Mouse (Mus musculus): ENCODE data around the gene Rnaseh2a. TPM values are rescaled to one million over a fixed set of nuclear protein-coding genes. Genes with fewer than 3 reads are reported as not detected.
A peak's percentile ranks its signal among the peaks of the same experiment; 100 is the strongest.
"Not testable (repeated sequence)": the region's sequence is repeated elsewhere in the genome, so short reads cannot be mapped to it uniquely, and the experiment has no call there.

Rnaseh2a gene
- total RNA-seq, 2 experiments from 2014 or later = 40.7 to 42.2 TPM

DNA sequence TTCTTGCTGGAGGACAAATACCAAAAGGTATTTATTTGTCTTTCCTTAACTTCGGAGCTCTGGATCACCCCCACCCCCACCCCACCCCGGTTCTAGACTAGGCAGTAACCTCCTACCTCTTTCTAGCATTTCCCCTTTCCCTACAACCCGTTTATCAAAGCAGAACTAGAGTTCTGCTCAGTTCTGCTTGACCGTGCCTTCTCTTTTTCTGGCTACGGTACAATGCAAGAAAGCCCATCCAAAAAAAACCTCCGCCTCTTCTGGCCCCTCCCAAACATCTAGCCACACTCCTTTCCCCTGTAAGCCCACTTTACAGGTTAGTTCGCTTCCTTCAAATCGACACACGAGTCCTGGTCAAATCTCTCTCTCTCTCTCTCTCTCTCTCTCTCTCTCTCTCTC, 56.1 kb downstream of the Rnaseh2a start:
- intact Hi-C loops (cut with DNase I) = no loop called here
- DNase-seq (ENCODE audit: low spot score in 2 of 2) = no peak

DNA sequence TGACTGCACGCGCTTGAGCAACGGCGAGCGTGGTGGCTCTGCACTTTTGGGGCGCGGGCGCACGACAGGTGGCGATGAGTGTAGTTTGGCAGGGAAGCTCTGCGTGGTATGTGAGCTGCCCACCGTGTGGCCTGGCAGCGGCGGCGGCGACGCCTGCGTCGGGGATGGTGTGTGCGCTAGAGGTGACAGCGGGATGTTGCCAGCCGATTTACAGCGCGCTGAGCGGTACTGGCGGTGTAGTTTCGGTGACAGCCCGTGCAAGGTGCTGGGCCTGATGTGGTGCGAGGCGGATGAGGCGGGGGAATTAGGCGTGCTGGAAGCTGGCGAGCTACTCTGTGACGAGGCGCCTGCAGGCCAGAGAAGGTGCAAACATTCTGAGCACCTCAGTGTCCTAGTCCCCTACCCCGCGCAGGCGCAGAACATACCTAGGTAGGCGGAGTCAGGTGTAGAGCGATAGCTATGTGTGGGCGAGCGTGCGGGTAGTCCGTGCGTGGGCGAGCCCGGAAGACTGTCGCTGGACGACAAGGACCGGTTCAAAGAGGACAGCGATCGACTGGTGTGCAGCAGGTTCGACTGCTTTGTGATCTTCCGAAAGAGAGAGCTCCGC, 56.6 kb downstream of the Rnaseh2a start:
- DNase-seq (ENCODE audit: low spot score in 2 of 2) = peak; percentile 65 to 77

DNA sequence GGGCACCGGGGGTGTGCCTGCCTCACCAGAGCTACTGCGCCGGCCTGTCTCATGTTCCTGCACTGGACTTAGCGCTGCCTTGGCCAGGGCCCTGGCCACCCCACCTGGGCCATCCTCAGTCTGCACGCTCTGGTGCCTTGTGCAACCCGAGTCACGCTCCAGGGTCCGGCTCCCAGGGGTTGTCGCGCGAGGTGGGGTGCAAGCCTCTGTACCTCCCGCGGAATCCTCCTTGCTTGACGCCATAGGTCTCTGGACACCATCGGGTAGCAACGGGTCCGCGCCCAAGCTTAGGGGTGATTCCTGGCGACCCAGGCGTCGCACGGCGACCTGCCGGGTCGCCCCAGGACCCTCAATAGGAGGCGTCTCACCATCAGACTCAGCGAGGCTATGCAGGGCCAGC, 57.2 kb downstream of the Rnaseh2a start:
- no peak for DNase-seq (ENCODE audit: low spot score in 2 of 2)
- intact Hi-C loops (cut with DNase I) = no loop called here

More for the DNA sequence above, 56.6 kb downstream of the Rnaseh2a start:
- intact Hi-C loops (cut with DNase I) = no loop called here

GRCm38 (mm10) chr8:84911854-84912253, 57.7 kb downstream of the Rnaseh2a start:
- no peak for DNase-seq (ENCODE audit: low spot score in 2 of 2)
- intact Hi-C loops (cut with DNase I) = no loop called here

DNA sequence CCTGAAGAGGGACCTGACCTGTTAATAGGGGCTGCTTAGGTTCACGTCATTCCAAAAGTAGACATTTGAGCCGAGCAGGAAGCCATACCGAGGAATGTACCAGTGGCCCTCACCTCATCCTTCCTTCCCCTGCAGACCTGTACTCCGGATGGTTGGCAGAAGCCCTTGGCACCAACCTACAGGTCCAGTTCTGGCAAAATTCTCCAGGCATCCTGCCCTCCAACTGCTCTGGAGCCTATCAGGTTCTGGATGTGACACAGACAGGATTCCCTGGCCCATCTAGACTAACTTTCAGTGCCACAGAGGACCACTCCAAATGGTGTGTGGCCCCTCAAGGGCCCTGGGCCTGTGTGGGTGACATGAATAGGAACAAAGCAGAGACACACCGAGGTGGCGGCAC, 59.0 kb downstream of the Rnaseh2a start:
- no peak for DNase-seq (ENCODE audit: low spot score in 2 of 2)
- intact Hi-C loops (cut with DNase I) = no loop called here

- DNase-seq (ENCODE audit: low spot score in 2 of 2) = no peak
- intact Hi-C loops (cut with DNase I) = no loop called here
Observed at GRCm38 (mm10) chr8:84909949-84910348, 59.6 kb downstream of the Rnaseh2a start.

DNA sequence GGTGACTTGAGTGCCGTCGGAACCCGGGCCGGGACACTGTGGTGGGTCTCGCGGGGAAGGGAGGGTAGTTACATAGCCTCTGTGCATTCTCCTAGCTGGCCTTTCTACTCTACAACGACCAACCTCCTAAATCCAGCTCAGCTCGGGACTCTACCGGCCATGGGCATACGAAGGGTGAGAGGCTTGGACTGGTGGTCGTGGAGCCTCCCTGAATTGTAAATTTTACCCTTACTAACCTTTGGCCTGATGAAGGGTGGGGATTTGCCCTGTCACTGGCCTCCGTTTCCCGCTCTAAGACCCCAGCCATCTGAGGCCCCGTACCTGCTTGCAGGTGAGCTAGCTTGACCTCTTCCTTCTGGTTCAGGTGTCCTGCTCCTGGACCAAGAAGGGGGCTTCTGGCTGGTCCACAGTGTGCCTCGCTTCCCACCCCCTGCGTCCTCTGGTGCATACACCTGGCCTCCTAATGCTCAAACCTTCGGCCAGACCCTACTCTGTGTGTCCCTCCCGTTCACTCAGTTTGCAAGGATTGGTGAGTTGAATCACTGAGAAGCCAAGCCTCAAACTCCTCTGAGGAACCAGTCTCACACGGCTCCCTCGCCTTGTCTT, 60.3 kb downstream of the Rnaseh2a start:
- intact Hi-C loops (cut with DNase I) = no loop called here
- DNase-seq (ENCODE audit: low spot score in 2 of 2) = no peak

DNA sequence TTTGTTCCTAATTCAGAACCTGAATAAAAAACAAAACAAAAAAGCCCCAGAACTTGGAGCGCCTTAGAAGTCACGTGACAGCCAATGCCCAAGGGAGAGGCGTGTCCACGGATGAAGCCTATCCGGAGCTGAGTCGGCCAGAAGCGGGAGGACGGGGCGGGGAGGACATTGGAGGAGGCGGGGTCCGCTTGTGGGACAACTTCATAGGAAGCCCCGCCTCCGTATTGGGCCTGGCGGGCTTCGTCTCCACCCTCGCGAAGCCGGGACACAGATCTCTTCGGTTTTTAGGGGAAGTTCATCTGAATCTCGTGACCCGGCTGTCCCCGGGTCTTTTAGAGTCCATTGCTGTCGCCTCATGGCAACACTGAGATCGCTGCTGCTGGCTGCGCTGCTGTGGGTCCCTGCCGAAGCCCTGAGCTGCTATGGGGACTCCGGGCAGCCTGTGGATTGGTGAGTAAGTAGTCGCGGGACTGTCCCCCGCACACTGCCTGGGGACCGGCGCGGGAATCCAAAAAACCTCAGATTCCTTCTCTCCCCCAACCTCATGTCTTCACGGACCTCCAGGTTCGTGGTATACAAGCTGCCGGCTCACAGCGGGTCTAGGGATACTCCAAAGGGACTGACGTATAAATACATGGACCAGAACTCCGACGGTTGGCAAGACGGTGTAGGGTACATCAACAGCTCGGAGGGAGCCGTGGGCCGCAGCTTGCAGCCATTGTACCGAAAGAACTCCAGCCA, 61.0 kb downstream of the Rnaseh2a start, which contains the start of gene Dnase2a:
Gene Dnase2a, plus strand, starts transcription at position 140 of the 741 bp plus-strand sequence.
- peak; percentile 83 to 90 for DNase-seq (ENCODE audit: low spot score in 2 of 2)
- intact Hi-C loops (cut with DNase I) = no loop called here

DNA sequence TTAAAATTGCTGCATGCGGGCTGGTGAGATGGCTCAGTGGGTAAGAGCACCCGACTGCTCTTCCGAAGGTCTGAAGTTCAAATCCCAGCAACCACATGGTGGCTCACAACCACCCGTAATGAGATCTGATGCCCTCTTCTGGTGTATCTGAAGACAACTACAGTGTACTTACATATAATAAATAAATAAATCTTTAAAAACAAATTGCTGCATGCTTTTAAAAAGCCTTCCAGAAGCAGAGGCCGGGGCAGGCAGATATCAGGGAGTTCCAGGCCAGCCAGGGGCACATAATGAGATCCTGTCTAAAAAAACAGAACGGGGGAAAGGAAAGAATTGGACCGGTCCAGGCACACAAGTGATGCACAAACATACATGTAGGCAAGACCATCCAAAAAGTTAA, 61.6 kb downstream of the Rnaseh2a start:
- DNase-seq (ENCODE audit: low spot score in 2 of 2); intact Hi-C loops (cut with DNase I): not testable (repeated sequence)

DNA sequence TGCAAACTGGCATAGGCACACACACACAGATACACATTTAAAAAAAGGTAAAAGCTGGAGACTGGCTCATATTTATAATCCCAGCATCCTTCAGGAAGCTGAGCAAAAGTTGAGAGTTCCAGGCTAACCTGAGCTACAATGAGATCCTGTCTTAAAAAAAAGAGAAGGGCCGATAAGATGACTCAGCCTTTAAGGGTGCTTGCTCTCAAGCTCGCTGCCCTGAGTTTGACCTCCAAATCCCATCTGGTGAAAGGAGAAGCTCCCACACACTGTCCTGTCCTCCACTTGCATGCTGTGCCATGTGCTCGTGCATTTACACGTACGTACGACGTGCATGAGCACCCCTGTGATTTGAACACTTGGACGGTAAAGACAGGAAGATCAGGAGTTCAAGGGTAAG, 62.1 kb downstream of the Rnaseh2a start:
- intact Hi-C loops (cut with DNase I) = no loop called here

DNA sequence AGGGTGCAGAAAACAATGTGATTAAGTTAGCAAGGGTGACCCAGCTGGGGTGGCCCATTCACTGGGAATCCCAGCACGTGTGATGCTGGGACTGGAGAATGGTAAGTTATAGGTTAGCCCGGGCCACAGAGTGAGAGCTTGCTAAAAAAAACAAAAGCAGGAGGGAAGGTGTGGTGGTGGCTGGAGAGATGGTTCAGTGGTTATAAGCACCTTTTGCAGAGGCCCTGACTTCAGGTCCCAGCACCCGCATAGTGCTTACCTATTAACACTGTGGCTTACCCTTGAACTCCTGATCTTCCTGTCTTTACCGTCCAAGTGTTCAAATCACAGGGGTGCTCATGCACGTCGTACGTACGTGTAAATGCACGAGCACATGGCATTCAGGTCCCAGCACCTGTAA, 62.5 kb downstream of the Rnaseh2a start:
- intact Hi-C loops (cut with DNase I) = no loop called here

More for the DNA sequence above, 62.1 kb downstream of the Rnaseh2a start:
- no peak for DNase-seq (ENCODE audit: low spot score in 2 of 2)

More for the DNA sequence above, 62.5 kb downstream of the Rnaseh2a start:
- DNase-seq (ENCODE audit: low spot score in 2 of 2) = no peak

Small RNA genes lying within 50 kb of the gene (microRNA-seq; reads per million reads assigned to microRNA genes)
- gene Gm24197 = 2.5 to 5.7 reads per million in 2 experiments

Other genes with a start within 250 kb of the Rnaseh2a start
- under 1 TPM in 1 of 2 experiments, not detected in 1; 0.71 TPM for gene G430095P16Rik, start 246.8 kb downstream of the Rnaseh2a start, total RNA-seq (2021)
- 100 to 1,000 TPM; 273 to 322 TPM for gene Nfix, start 169.4 kb downstream of the Rnaseh2a start, total RNA-seq (2021)
- gene Dand5, start 146.9 kb downstream of the Rnaseh2a start, total RNA-seq (2021) = 1 to 10 TPM; 8.3 to 9.5 TPM
- 10 to 100 TPM; 23.4 to 24.7 TPM for gene Gadd45gip1, start 138.2 kb downstream of the Rnaseh2a start, total RNA-seq (2021)
- 10 to 100 TPM; 67.8 to 73.7 TPM for gene Rad23a, start 129.1 kb downstream of the Rnaseh2a start, total RNA-seq (2021)
- gene Calr, start 122.8 kb downstream of the Rnaseh2a start, total RNA-seq (2021) = 100 to 1,000 TPM; 562 to 564 TPM
- gene Farsa, start 112.8 kb downstream of the Rnaseh2a start, total RNA-seq (2021) = 10 to 100 TPM; 42.5 to 46.0 TPM
- gene Syce2, start 97.7 kb downstream of the Rnaseh2a start, total RNA-seq (2021) = 1 to 10 TPM; 6.4 to 6.5 TPM
- gene Gcdh, start 75.8 kb downstream of the Rnaseh2a start, total RNA-seq (2021) = 10 to 100 TPM; 31.3 to 38.3 TPM
- gene Klf1, start 67.8 kb downstream of the Rnaseh2a start, total RNA-seq (2021) = not detected
- gene Dnase2a, start 61.2 kb downstream of the Rnaseh2a start, total RNA-seq (2021) = 1 to 10 TPM; 3.5 to 4.0 TPM
- 10 to 100 TPM; 85.7 to 90.3 TPM for gene Mast1, start 32.4 kb downstream of the Rnaseh2a start, total RNA-seq (2021)
- 1 to 10 TPM in 1 of 2 experiments, under 1 TPM in 1; 0.71 to 1.1 TPM for gene Rtbdn, start 22.8 kb downstream of the Rnaseh2a start, total RNA-seq (2021)
- gene Gm49661, start 334 bp downstream of the Rnaseh2a start, total RNA-seq (2021) = 1 to 10 TPM in 1 of 2 experiments, not detected in 1; 3.5 TPM
- gene Prdx2, start 180 bp downstream of the Rnaseh2a start, total RNA-seq (2021) = 100 to 1,000 TPM; 340 to 356 TPM
- gene Junb, start 9.0 kb upstream of the Rnaseh2a start, total RNA-seq (2021) = 10 to 100 TPM; 73.3 to 85.1 TPM
- gene Hook2, start 20.8 kb upstream of the Rnaseh2a start, total RNA-seq (2021) = 1 to 10 TPM; 7.2 to 8.5 TPM
- gene Best2, start 44.8 kb upstream of the Rnaseh2a start, total RNA-seq (2021) = not detected
- 100 to 1,000 TPM; 118 to 122 TPM for gene Asna1, start 55.5 kb upstream of the Rnaseh2a start, total RNA-seq (2021)
- gene Trir, start 57.1 kb upstream of the Rnaseh2a start, total RNA-seq (2021) = 100 to 1,000 TPM; 115 to 129 TPM
- 100 to 1,000 TPM; 155 to 175 TPM for gene Tnpo2, start 67.1 kb upstream of the Rnaseh2a start, total RNA-seq (2021)
- gene Fbxw9, start 90.3 kb upstream of the Rnaseh2a start, total RNA-seq (2021) = 10 to 100 TPM; 23.9 to 24.0 TPM
- 1 to 10 TPM in 1 of 2 experiments, not detected in 1; 1.4 TPM for gene Gm5741, start 98.2 kb upstream of the Rnaseh2a start, total RNA-seq (2021)
- gene Dhps, start 102.0 kb upstream of the Rnaseh2a start, total RNA-seq (2021) = 10 to 100 TPM; 54.3 to 64.3 TPM
- 10 to 100 TPM; 49.8 to 54.5 TPM for gene Wdr83os, start 111.0 kb upstream of the Rnaseh2a start, total RNA-seq (2021)
- 10 to 100 TPM; 24.2 to 26.3 TPM for gene Wdr83, start 111.5 kb upstream of the Rnaseh2a start, total RNA-seq (2021)
- gene Man2b1, start 113.5 kb upstream of the Rnaseh2a start, total RNA-seq (2021) = 10 to 100 TPM; 38.8 to 39.3 TPM
- gene Zfp791, start 153.3 kb upstream of the Rnaseh2a start, total RNA-seq (2021) = 1 to 10 TPM; 6.9 to 7.7 TPM
- not detected for gene Cks1brt, start 182.2 kb upstream of the Rnaseh2a start, total RNA-seq (2021)

Data from left cerebral cortex, postnatal 25 days (tissue).